Comparison of ENCODE assay signal across 9 mouse cellular contexts in genomic region chr11:5062326-5062725, GRCm38 (mm10). TPM values are rescaled to one million over a fixed set of nuclear protein-coding genes. Genes with fewer than 3 reads are reported as not detected.
A peak's percentile ranks its signal among the peaks of the same experiment; 100 is the strongest.
DNase-seq lines count a peak whose midpoint lies in the region; ATAC-seq and TF ChIP-seq lines count a peak whose summit lies in the region.
"Had no signal": no experiment of that assay in that cellular context is flagged by ENCODE, and none has a peak within 500 bp of the region (broad histone marks: within the 10 kb centered on the region; RNA-seq: fewer than 3 reads in every experiment).

No protein-coding gene starts in this region.

- H3K4me3 ChIP-seq in cortical plate, adult 2 months (ENCODE audit: insufficient read depth, low read length), result peak overlapping the region; percentile 45; the same call in 1 of the 2 replicates
- H3K4me3 ChIP-seq in intestine, embryonic 14.5 days (ENCODE audit: low read depth, low read length), result peak overlapping the region; percentile 29

- H3K27ac ChIP-seq in cortical plate, adult 2 months (ENCODE audit: insufficient read depth, low read length), result 0 out of 2 replicates have a peak overlapping the region, but pooled peaks have one; percentile 4
- H3K27ac ChIP-seq in intestine, embryonic 14.5 days (ENCODE audit: low read depth), result no peak overlapping the region

- H3K27me3 ChIP-seq in intestine, embryonic 14.5 days (replicated peaks; ENCODE audit: control insufficient read depth, insufficient read depth, low read length), result peaks cover 62% of the 10 kb centered on the region
- H3K27me3 ChIP-seq: Patski had no signal

- no peaks in the 10 kb centered on the region for H3K9me3 ChIP-seq in intestine, embryonic 14.5 days (ENCODE audit: control insufficient read depth, low read length)

- no peaks in the 10 kb centered on the region; the same call in 1 of the 2 replicates for H3K4me1 ChIP-seq in cortical plate, adult 2 months (ENCODE audit: control insufficient read depth, insufficient read depth, low read length)
- peaks cover 31% of the 10 kb centered on the region for H3K4me1 ChIP-seq in intestine, embryonic 14.5 days (replicated peaks; ENCODE audit: control insufficient read depth, insufficient read depth, low read length)

- no peaks in the 10 kb centered on the region for H3K36me3 ChIP-seq in intestine, embryonic 14.5 days (ENCODE audit: control insufficient read depth, insufficient read depth, low read length)

- ATAC-seq in intestine, embryonic 14.5 days (replicated peaks; ENCODE audit: low FRiP score, low TSS enrichment, low read depth), result peak; percentile 3; the same call in 1 of the 2 replicates
- no peak for ATAC-seq in megakaryocyte-erythroid progenitor cell, adult 5-6 weeks (replicated peaks; ENCODE audit: low FRiP score, low TSS enrichment, poor library complexity, severe bottlenecking)
- ATAC-seq: Patski had no signal

- TF ChIP-seq POLR2A in cortical plate, adult 2 months (IDR thresholded peaks at IDR 0.05; ENCODE audit: extremely low read depth, insufficient read depth, low read length), result 0 out of 2 replicates have a peak, but pooled peaks have one; percentile 7

- no peak for TF ChIP-seq CTCF in cortical plate, adult 2 months (IDR thresholded peaks at IDR 0.05; ENCODE audit: extremely low read depth, insufficient read depth, low read length)

- H3K9ac ChIP-seq in intestine, embryonic 14.5 days (ENCODE audit: low read length), result no peak overlapping the region; the same call in 1 of the 2 replicates

- WGBS in intestine, embryonic 14.5 days, result 21% methylated on average over 13 of the region's 13 CpGs

- peak; percentile 32 for DNase-seq in kidney, adult 11 months
- DNase-seq in kidney, postnatal 36 days, result no peak
- no peak for DNase-seq in intestine, embryonic 14.5 days (ENCODE audit: low spot score)
- DNase-seq in neural tube, embryonic 10.5 days (ENCODE audit: extremely low spot score, low spot score), result peak; percentile 25
- no peak for DNase-seq in urinary bladder, postnatal 14 days (ENCODE audit: low spot score)
- no peak for DNase-seq in urinary bladder, postnatal 36 days (ENCODE audit: low spot score in 2 of 2)

- peak overlapping the region; percentile 63 for H3K4me2 ChIP-seq in intestine, embryonic 14.5 days (ENCODE audit: low read length)

RNA-seq across cellular contexts. Expression of gene Gas2l1, which starts 2.8 kb away (rescaled TPM):
- 91.6 and 98.8 TPM in 2 replicates for polyA plus RNA-seq in cortical plate, adult 2 months (2012; rRNA removed)
- polyA plus RNA-seq in intestine, embryonic 14.5 days (2014; fragmentation: Nextera tagmentation; extraction: Ambion mirVana), result 27.4 and 29.3 TPM in 2 replicates
- 0.87 and 4.4 TPM in 2 replicates for total RNA-seq in megakaryocyte-erythroid progenitor cell, adult 5-6 weeks (2014; fragmentation: Nextera tagmentation)
- total RNA-seq in megakaryocyte-erythroid progenitor cell, adult 5-6 weeks (2017), result 1.3 TPM in 1 of 2 replicates, not detected in the other

RNA-seq across cellular contexts. Expression of gene Rasl10a, which starts 4.4 kb away (rescaled TPM):
- 83.2 and 86.6 TPM in 2 replicates for polyA plus RNA-seq in cortical plate, adult 2 months (2012; rRNA removed)
- polyA plus RNA-seq in intestine, embryonic 14.5 days (2014; fragmentation: Nextera tagmentation; extraction: Ambion mirVana), result 1.1 and 1.9 TPM in 2 replicates
- total RNA-seq in megakaryocyte-erythroid progenitor cell, adult 5-6 weeks (2014; fragmentation: Nextera tagmentation), result not detected in 2 replicates
- total RNA-seq in megakaryocyte-erythroid progenitor cell, adult 5-6 weeks (2017), result not detected in 2 replicates

RNA-seq across cellular contexts. Expression of gene Rhbdd3, which starts 36.4 kb away (rescaled TPM):
- polyA plus RNA-seq in cortical plate, adult 2 months (2012; rRNA removed), result 32.3 and 34.4 TPM in 2 replicates
- polyA plus RNA-seq in intestine, embryonic 14.5 days (2014; fragmentation: Nextera tagmentation; extraction: Ambion mirVana), result 30.4 TPM in 2 replicates
- total RNA-seq in megakaryocyte-erythroid progenitor cell, adult 5-6 weeks (2014; fragmentation: Nextera tagmentation), result 12.7 and 33.4 TPM in 2 replicates
- 22.3 and 25.9 TPM in 2 replicates for total RNA-seq in megakaryocyte-erythroid progenitor cell, adult 5-6 weeks (2017)

RNA-seq across cellular contexts. Expression of gene Ewsr1, which starts 36.7 kb away (rescaled TPM):
- 345 and 350 TPM in 2 replicates for polyA plus RNA-seq in cortical plate, adult 2 months (2012; rRNA removed)
- polyA plus RNA-seq in intestine, embryonic 14.5 days (2014; fragmentation: Nextera tagmentation; extraction: Ambion mirVana), result 373 and 390 TPM in 2 replicates
- total RNA-seq in megakaryocyte-erythroid progenitor cell, adult 5-6 weeks (2014; fragmentation: Nextera tagmentation), result 450 and 540 TPM in 2 replicates
- total RNA-seq in megakaryocyte-erythroid progenitor cell, adult 5-6 weeks (2017), result 724 and 794 TPM in 2 replicates

Comparison
In these comparisons a context has a peak if more than half of its experiments do, and no peak if none do; other contexts are left out.
1. DNase-seq: peak in kidney, adult 11 months (single experiment) and neural tube, embryonic 10.5 days (single experiment); none in kidney, postnatal 36 days (0 of 2), intestine, embryonic 14.5 days (single experiment), urinary bladder, postnatal 14 days (single experiment) and urinary bladder, postnatal 36 days (0 of 2).
2. RNA of gene Rasl10a, which starts 4.4 kb away (polyA plus RNA-seq): 83.2 to 86.6 TPM in cortical plate, adult 2 months; 1.1 to 1.9 TPM in intestine, embryonic 14.5 days; every median in the first group is over 10 times any median in the second.